Mouse (Mus musculus): ENCODE measurements around the gene Rab4b. TPM values are rescaled to one million over a fixed set of nuclear protein-coding genes. Genes with fewer than 3 reads are reported as not detected.

The Rab4b gene
- total RNA-seq (2014; rRNA removed) (60.5 and 65.6 TPM in 2 replicates), polyA plus RNA-seq (2015; fragmentation: Nextera tagmentation; extraction: Ambion mirVana) (138 and 142 TPM in 2 replicates)

- Histone ChIP-seq H3K27ac (ENCODE audit: low read depth, low read length) (peak within 1 kb of the TSS; percentile 92), H3K9ac (replicated peaks; ENCODE audit: low read length, poor library complexity, severe bottlenecking) (peak within 1 kb of the TSS; percentile 72), H3K9me3 (ENCODE audit: low read length) (no peaks in the 10 kb centered on the region), H3K4me2 (ENCODE audit: low read depth, low read length, poor library complexity, severe bottlenecking) (peak within 1 kb of the TSS; percentile 58), H3K4me1 (ENCODE audit: insufficient read depth, low read length) (no peaks in the 10 kb centered on the region), H3K36me3 (ENCODE audit: insufficient read depth, low read length) (peaks cover 20% of the 10 kb centered on the region), H3K4me3 (ENCODE audit: low read depth, low read length) (peak within 1 kb of the TSS; percentile 62), H3K27me3 (ENCODE audit: insufficient read depth, low read length) (no peaks in the 10 kb centered on the region)
- WGBS: under 1% methylated on average over 52 of the region's 53 CpGs
- DNase-seq (ENCODE audit: low spot score) (peak; percentile 99), ATAC-seq (ENCODE audit: low FRiP score) (peak; percentile 98)
- peak; percentile 82 for TF ChIP-seq CTCF (IDR thresholded peaks at IDR 0.05)
Observed at GRCm38 (mm10) chr7:27178324-27179216, at the start of gene Rab4b. Rab4b (minus strand) TSS chr7:27178896.

DNA sequence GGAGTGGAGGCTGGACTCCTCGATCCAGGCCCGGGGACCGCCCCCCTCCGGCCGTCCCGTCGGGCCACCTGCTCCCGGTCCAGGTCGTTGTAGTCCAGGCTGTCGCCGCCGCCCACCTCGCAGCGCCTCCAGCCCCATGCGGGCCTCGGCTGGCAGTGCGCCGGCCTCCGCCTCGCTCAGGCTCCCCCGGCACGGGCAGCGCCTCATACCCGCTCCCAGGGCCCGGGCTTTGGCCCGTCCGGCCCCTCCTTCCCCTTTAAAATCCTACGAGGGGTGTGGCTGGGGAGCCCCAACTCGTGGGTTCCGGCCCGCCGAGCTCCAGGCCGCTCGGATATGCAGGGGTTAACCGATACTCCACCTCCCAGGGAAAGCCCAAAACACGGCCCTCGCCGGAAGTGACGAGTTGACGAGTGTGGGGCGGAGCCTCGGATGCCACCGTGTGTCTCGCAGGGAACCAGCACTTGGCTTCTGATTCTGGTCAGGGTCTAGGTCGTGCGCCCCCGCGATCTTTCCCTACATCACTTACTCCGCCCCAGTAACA lies 49.7 kb upstream of the Rab4b start, which contains the start of gene Itpkc:
Itpkc (minus strand) TSS at position 381 of the 541 bp plus-strand sequence.
- TF ChIP-seq CTCF (IDR thresholded peaks at IDR 0.05): peak; percentile 46
- no peaks in the 10 kb centered on the region for H3K9me3 ChIP-seq (ENCODE audit: low read length)
- DNase-seq (ENCODE audit: low spot score) (peak; percentile 96), ATAC-seq (ENCODE audit: low FRiP score) (peak; percentile 77)
- H3K4me1 ChIP-seq (ENCODE audit: insufficient read depth, low read length): peaks cover 33% of the 10 kb centered on the region
- peak within 1 kb of the TSS; percentile 91 for H3K4me2 ChIP-seq (ENCODE audit: low read depth, low read length, poor library complexity, severe bottlenecking)
- no peaks in the 10 kb centered on the region for H3K27me3 ChIP-seq (ENCODE audit: insufficient read depth, low read length)
- H3K36me3 ChIP-seq (ENCODE audit: insufficient read depth, low read length): no peaks in the 10 kb centered on the region
- peak within 1 kb of the TSS; percentile 78 for H3K4me3 ChIP-seq (ENCODE audit: low read depth, low read length)
- WGBS: under 1% methylated on average over 48 of the region's 49 CpGs
- H3K9ac ChIP-seq (replicated peaks; ENCODE audit: low read length, poor library complexity, severe bottlenecking): peak within 1 kb of the TSS; percentile 86
- peak within 1 kb of the TSS; percentile 81 for H3K27ac ChIP-seq (ENCODE audit: low read depth, low read length)

- WGBS: 1% methylated on average over 10 of the region's 10 CpGs
- H3K4me1 ChIP-seq (ENCODE audit: insufficient read depth, low read length): peaks cover 33% of the 10 kb centered on the region
- H3K4me3 ChIP-seq (ENCODE audit: low read depth, low read length): peak overlapping the region; percentile 78
- no peaks in the 10 kb centered on the region for H3K9me3 ChIP-seq (ENCODE audit: low read length)
- peak overlapping the region; percentile 81 for H3K27ac ChIP-seq (ENCODE audit: low read depth, low read length)
- H3K9ac ChIP-seq (replicated peaks; ENCODE audit: low read length, poor library complexity, severe bottlenecking): peak overlapping the region; percentile 86
- no peak for TF ChIP-seq CTCF (IDR thresholded peaks at IDR 0.05)
- ATAC-seq (ENCODE audit: low FRiP score): no peak
- no peaks in the 10 kb centered on the region for H3K27me3 ChIP-seq (ENCODE audit: insufficient read depth, low read length)
- H3K4me2 ChIP-seq (ENCODE audit: low read depth, low read length, poor library complexity, severe bottlenecking): peak overlapping the region; percentile 91
- H3K36me3 ChIP-seq (ENCODE audit: insufficient read depth, low read length): no peaks in the 10 kb centered on the region
- peak; percentile 6 for DNase-seq (ENCODE audit: low spot score)
Observed at GRCm38 (mm10) chr7:27227676-27228075, 49.0 kb upstream of the Rab4b start.

- peak overlapping the region; percentile 81; the same call in 1 of the 2 replicates for H3K27ac ChIP-seq (ENCODE audit: low read depth, low read length)
- DNase-seq (ENCODE audit: low spot score): no peak
- H3K4me2 ChIP-seq (ENCODE audit: low read depth, low read length, poor library complexity, severe bottlenecking): peak overlapping the region; percentile 91
- TF ChIP-seq CTCF (IDR thresholded peaks at IDR 0.05): no peak
- 26% methylated on average over 9 of the region's 9 CpGs for WGBS
- ATAC-seq (ENCODE audit: low FRiP score): no peak
- peak overlapping the region; percentile 86 for H3K9ac ChIP-seq (replicated peaks; ENCODE audit: low read length, poor library complexity, severe bottlenecking)
- no peaks in the 10 kb centered on the region for H3K27me3 ChIP-seq (ENCODE audit: insufficient read depth, low read length)
- peaks cover 33% of the 10 kb centered on the region for H3K4me1 ChIP-seq (ENCODE audit: insufficient read depth, low read length)
- no peaks in the 10 kb centered on the region for H3K9me3 ChIP-seq (ENCODE audit: low read length)
- H3K4me3 ChIP-seq (ENCODE audit: low read depth, low read length): peak overlapping the region; percentile 78
- no peaks in the 10 kb centered on the region for H3K36me3 ChIP-seq (ENCODE audit: insufficient read depth, low read length)
Observed at GRCm38 (mm10) chr7:27227276-27227675, 48.6 kb upstream of the Rab4b start.

DNA sequence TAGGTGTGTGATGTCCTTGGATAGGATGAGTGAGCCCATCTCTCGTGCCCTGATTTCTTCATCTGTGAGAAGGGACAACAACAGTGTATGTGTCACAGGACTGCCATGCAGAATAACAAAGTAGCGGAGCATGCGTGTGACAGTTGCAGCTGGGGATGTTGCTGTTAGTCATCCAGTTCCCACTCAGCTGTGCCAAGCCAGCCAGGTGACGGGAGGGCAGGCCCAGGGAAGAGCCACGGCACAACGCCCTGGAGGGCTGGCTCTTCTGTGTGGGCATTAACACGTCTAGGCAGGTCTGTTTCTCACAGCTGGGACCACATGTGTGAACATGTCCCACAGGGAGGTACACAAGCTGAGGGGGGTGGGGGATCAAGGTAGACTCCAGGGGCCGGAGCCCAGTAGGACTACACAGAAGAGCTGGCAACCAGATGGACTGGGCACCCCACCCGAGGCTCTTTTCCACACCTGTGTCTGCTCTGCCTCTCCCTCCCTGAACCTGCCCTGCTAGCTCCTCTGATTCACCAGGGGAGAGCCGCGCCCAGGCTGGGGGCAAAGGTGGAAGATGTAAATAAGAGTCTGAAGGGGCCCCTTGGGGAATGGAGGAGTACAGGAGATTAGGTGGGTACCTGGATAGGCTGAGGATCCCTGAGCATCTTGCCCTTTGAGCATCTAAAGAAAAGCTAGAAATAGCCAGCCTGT lies 46.3 kb upstream of the Rab4b start:
- Histone ChIP-seq H3K4me1 (ENCODE audit: insufficient read depth, low read length) (peaks cover 33% of the 10 kb centered on the region), H3K4me2 (ENCODE audit: low read depth, low read length, poor library complexity, severe bottlenecking) (peak overlapping the region; percentile 91), H3K9me3 (ENCODE audit: low read length) (no peaks in the 10 kb centered on the region), H3K27ac (ENCODE audit: low read depth, low read length) (no peak overlapping the region), H3K9ac (replicated peaks; ENCODE audit: low read length, poor library complexity, severe bottlenecking) (peak overlapping the region; percentile 86), H3K36me3 (ENCODE audit: insufficient read depth, low read length) (no peaks in the 10 kb centered on the region), H3K27me3 (ENCODE audit: insufficient read depth, low read length) (no peaks in the 10 kb centered on the region), H3K4me3 (ENCODE audit: low read depth, low read length) (peak overlapping the region; percentile 78)
- ATAC-seq (ENCODE audit: low FRiP score): no peak
- DNase-seq (ENCODE audit: low spot score): no peak
- TF ChIP-seq CTCF (IDR thresholded peaks at IDR 0.05): no peak
- WGBS: 73% methylated on average over 11 of the region's 11 CpGs

Measured in midbrain, postnatal 0 days (tissue).